Mouse (Mus musculus): ENCODE data around the gene Opcml.

DNA sequence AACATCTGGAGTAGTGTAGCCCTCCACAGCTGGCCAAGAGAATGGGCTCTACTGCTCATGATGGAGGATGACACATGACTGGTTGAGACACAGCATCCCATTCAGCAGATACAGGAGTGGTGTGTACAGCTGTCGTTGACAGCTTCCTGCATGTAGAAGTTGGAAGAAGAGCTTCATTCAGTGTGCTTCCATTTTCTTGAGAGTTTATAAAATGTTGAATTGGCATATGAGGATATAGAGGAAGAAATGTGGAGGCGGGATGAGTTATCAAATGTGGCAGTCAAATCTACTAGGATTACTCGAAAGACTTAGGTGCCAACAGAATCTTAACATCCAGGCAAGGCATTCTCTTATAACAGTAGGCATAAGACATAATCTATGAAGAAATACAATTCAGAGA, 723.3 kb downstream of the Opcml start:
- no peak for TF ChIP-seq GATA1 (IDR thresholded peaks at IDR 0.05; ENCODE audit: low read length)
- no peak for TF ChIP-seq TAL1 (IDR thresholded peaks at IDR 0.05; ENCODE audit: low read length)

Measured in erythroblast, embryonic 14.5 days (primary cell).